Mouse (Mus musculus) erythroid progenitor cell, adult 5-6 weeks (primary cell): ENCODE measurements around the gene Pum3. TPM values are rescaled to one million over a fixed set of nuclear protein-coding genes. Genes with fewer than 3 reads are reported as not detected.

ENCODE experiments used
- total RNA-seq, 2 experiments: library from RNA; stranded (forward) in 1 of 2; stranded (reverse) in 1 of 2; fragments of 150-400 nt in 1 of 2; fragments of 186-747, 209-891 nt in 1 of 2; gene quantifications; 2 replicates each; pipeline versions ENCODE4 v1.2.3 to v1.2.4; 2015 to 2017; ENCODE audit warnings: low replicate concordance in 2 of 2

The Pum3 gene
- total RNA-seq, 2 experiments from 2014 or later: 31.9 to 57.8 TPM

Other genes with a start within 250 kb of the Pum3 start
- not detected in 2 replicates for gene Vldlr, start 213.3 kb downstream of the Pum3 start, total RNA-seq (2015; ENCODE audit: low replicate concordance)
- 0.76 TPM in 1 of 2 replicates, not detected in the other for gene Vldlr, start 213.3 kb downstream of the Pum3 start, total RNA-seq (2017; ENCODE audit: low replicate concordance)
- gene Kcnv2, start 107.2 kb downstream of the Pum3 start, total RNA-seq (2015; ENCODE audit: low replicate concordance): not detected in 2 replicates
- not detected in 2 replicates for gene Kcnv2, start 107.2 kb downstream of the Pum3 start, total RNA-seq (2017; ENCODE audit: low replicate concordance)